Mouse (Mus musculus): ENCODE results near the gene Tob2.

DNA sequence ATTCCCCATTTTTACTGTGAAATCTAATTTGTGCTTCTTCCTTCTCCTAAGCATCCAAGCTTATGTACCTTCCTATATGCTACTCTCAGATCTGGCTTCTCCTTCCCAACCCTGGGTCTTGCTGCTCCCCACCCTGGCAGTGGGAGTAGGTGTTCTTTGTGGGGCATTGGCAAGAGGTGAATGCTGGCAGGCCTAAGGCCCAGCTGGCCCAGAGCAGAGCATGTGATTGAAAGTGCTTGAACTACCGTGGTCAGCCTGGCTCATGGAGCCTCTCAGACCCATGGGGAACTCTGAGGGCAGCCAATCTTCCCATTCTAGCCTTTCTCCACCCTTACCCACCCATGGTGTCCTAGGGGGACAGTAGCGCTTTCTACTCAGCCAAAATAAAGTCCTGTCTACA, 37.8 kb upstream of the Tob2 start:
- TF ChIP-seq CTCF (IDR thresholded peaks at IDR 0.05; ENCODE audit: insufficient read depth, low read depth, low read length) (no peak), POLR2A (IDR thresholded peaks at IDR 0.05; ENCODE audit: insufficient read depth, low read depth, low read length) (no peak)
